Mouse (Mus musculus) myocyte (in vitro differentiated cells): ENCODE data around the gene Guk1. TPM values are rescaled to one million over a fixed set of nuclear protein-coding genes. Genes with fewer than 3 reads are reported as not detected.
"Not testable (repeated sequence)": the region's sequence is repeated elsewhere in the genome, so short reads cannot be mapped to it uniquely, and the experiment has no call there.

Experiments used
- H3K27me3 ChIP-seq: one replicate; pipeline ENCODE4 v1.6.1; 2011; ENCODE audit not compliant: control insufficient read depth, insufficient read depth, insufficient read length
- H3K36me3 ChIP-seq: one replicate; pipeline ENCODE4 v1.6.1; 2011; ENCODE audit not compliant: control insufficient read depth, insufficient read depth
- H3K4me2 ChIP-seq: one replicate; pipeline ENCODE4 v1.6.1; 2011; ENCODE audit warnings: low read depth, control low read depth
- H3K4me3 ChIP-seq: one replicate; pipeline ENCODE4 v1.5.1; 2011; ENCODE audit warnings: mild to moderate bottlenecking, control low read depth, moderate library complexity
- H3K79me2 ChIP-seq: one replicate; pipeline ENCODE4 v1.6.1; 2011; ENCODE audit not compliant: control insufficient read depth, insufficient read depth
- H3ac ChIP-seq: one replicate; pipeline ENCODE4 v1.6.1; 2011; ENCODE audit not compliant: control insufficient read depth, insufficient read length
- CEBPB ChIP-seq: IDR thresholded peaks from 2 replicates; pipeline ENCODE4 v1.6.1; 2011; ENCODE audit warnings: mild to moderate bottlenecking, moderate library complexity; ENCODE audit not compliant: poor library complexity, insufficient read depth, severe bottlenecking
- E2F4 ChIP-seq: IDR thresholded peaks from one replicate; pipeline ENCODE4 v1.6.1; 2011; ENCODE audit warnings: mild to moderate bottlenecking, control low read depth, moderate library complexity; ENCODE audit not compliant: insufficient read depth
- MAX ChIP-seq: IDR thresholded peaks from one replicate; pipeline ENCODE4 v1.6.1; 2011; ENCODE audit warnings: low read depth, mild to moderate bottlenecking, control low read depth
- MYOD1 ChIP-seq, 3 experiments: IDR thresholded peaks; one replicate each; pipeline ENCODE4 v1.6.1; 2011; ENCODE audit warnings: control low read depth in 2 of 3, low read depth in 2 of 3, mild to moderate bottlenecking in 2 of 3, moderate library complexity in 1 of 3; ENCODE audit not compliant: insufficient read length in 2 of 3, control insufficient read depth in 1 of 3
- MYOG ChIP-seq, 3 experiments: IDR thresholded peaks; one replicate each; pipeline ENCODE4 v1.6.1; 2011; ENCODE audit warnings: control low read depth in 2 of 3, low read depth in 2 of 3, mild to moderate bottlenecking in 2 of 3; ENCODE audit not compliant: insufficient read length in 2 of 3, control insufficient read depth in 1 of 3, insufficient read depth in 1 of 3
- POLR2A ChIP-seq: IDR thresholded peaks from one replicate; pipeline ENCODE4 v1.6.1; 2011; ENCODE audit warnings: low read depth, mild to moderate bottlenecking, control low read depth, moderate library complexity; ENCODE audit not compliant: insufficient read length
- POLR2AphosphoS2 ChIP-seq: IDR thresholded peaks from one replicate; pipeline ENCODE4 v1.6.1; 2011; ENCODE audit warnings: low read depth, control low read depth; ENCODE audit not compliant: insufficient read length
- REST ChIP-seq: IDR thresholded peaks from one replicate; pipeline ENCODE4 v1.6.1; 2011; ENCODE audit warnings: mild to moderate bottlenecking, control low read depth, moderate library complexity; ENCODE audit not compliant: insufficient read depth, insufficient read length
- SRF ChIP-seq: IDR thresholded peaks from one replicate; pipeline ENCODE4 v1.6.1; 2011; ENCODE audit warnings: low read depth; ENCODE audit not compliant: control insufficient read depth, insufficient read length
- TCF12 ChIP-seq: IDR thresholded peaks from one replicate; pipeline ENCODE4 v1.6.1; 2011; ENCODE audit warnings: mild to moderate bottlenecking, control low read depth; ENCODE audit not compliant: poor library complexity, insufficient read depth, severe bottlenecking
- TCF3 ChIP-seq: IDR thresholded peaks from one replicate; pipeline ENCODE4 v1.6.1; 2011; ENCODE audit warnings: low read depth, control low read depth; ENCODE audit not compliant: insufficient read length
- USF1 ChIP-seq: IDR thresholded peaks from one replicate; pipeline ENCODE4 v1.6.1; 2011; ENCODE audit warnings: low read depth, mild to moderate bottlenecking, control low read depth, moderate library complexity
- polyA plus RNA-seq: library from polyadenylated mRNA; unstranded; fragments of >200 nt; fragmentation: generic; extraction: Trizol; gene quantifications from one replicate; pipeline ENCODE4 v1.2.1, GENCODE M21; 2012; ENCODE audit warnings: missing spikeins

Gene Guk1
- polyA plus RNA-seq, 1 experiment: 63.5 TPM

- Histone ChIP-seq H3ac (no peak overlapping the region), H3K4me3 (no peak overlapping the region), H3K27me3 (no peaks in the 10 kb centered on the region), H3K36me3 (peaks cover 7% of the 10 kb centered on the region), H3K4me2 (no peak overlapping the region), H3K79me2 (peaks cover 100% of the 10 kb centered on the region)
- TF ChIP-seq POLR2A (no peak), MYOG (IDR thresholded peaks at IDR 0.05; ENCODE audit: control insufficient read depth in 1 of 3, insufficient read depth in 1 of 3, insufficient read length in 2 of 3, low read depth in 2 of 3) (no peak), USF1 (no peak), E2F4 (no peak), MAX (no peak), TCF12 (no peak), CEBPB (no peak), REST (no peak), SRF (no peak), TCF3 (no peak), MYOD1 (IDR thresholded peaks at IDR 0.05; ENCODE audit: control insufficient read depth in 1 of 3, insufficient read length in 2 of 3, low read depth in 2 of 3) (no peak), POLR2AphosphoS2 (no peak)
Measured at GRCm38 (mm10) chr11:59221604-59222003, 29.6 kb upstream of the Guk1 start.

- H3K36me3 ChIP-seq: peaks cover 4% of the 10 kb centered on the region
- H3K27me3 ChIP-seq: no peaks in the 10 kb centered on the region
- H3K4me3 ChIP-seq: no peak overlapping the region
- no peak overlapping the region for H3ac ChIP-seq
- peaks cover 100% of the 10 kb centered on the region for H3K79me2 ChIP-seq
- TF ChIP-seq TCF12 (no peak), POLR2AphosphoS2 (no peak), CEBPB (no peak), MAX (no peak), SRF (no peak), USF1 (no peak), MYOG (IDR thresholded peaks at IDR 0.05; ENCODE audit: control insufficient read depth in 1 of 3, insufficient read depth in 1 of 3, insufficient read length in 2 of 3, low read depth in 2 of 3) (no peak), E2F4 (no peak), POLR2A (no peak), REST (no peak), TCF3 (no peak), MYOD1 (IDR thresholded peaks at IDR 0.05; ENCODE audit: control insufficient read depth in 1 of 3, insufficient read length in 2 of 3, low read depth in 2 of 3) (no peak)
- H3K4me2 ChIP-seq: no peak overlapping the region
Measured at GRCm38 (mm10) chr11:59219064-59219463, 27.1 kb upstream of the Guk1 start.

- H3K36me3 ChIP-seq: peaks cover 4% of the 10 kb centered on the region
- H3K27me3 ChIP-seq: no peaks in the 10 kb centered on the region
- peaks cover 100% of the 10 kb centered on the region for H3K79me2 ChIP-seq
- H3K4me3 ChIP-seq: no peak overlapping the region
- TF ChIP-seq MYOG (IDR thresholded peaks at IDR 0.05; ENCODE audit: control insufficient read depth in 1 of 3, insufficient read depth in 1 of 3, insufficient read length in 2 of 3, low read depth in 2 of 3): no peak
- no peak overlapping the region for H3K4me2 ChIP-seq
- no peak overlapping the region for H3ac ChIP-seq
Measured at GRCm38 (mm10) chr11:59218389-59218998, 26.5 kb upstream of the Guk1 start.

- Histone ChIP-seq H3K36me3 (peaks cover 10% of the 10 kb centered on the region), H3K27me3 (no peaks in the 10 kb centered on the region), H3K4me3 (no peak overlapping the region), H3K4me2 (no peak overlapping the region), H3K79me2 (peaks cover 95% of the 10 kb centered on the region), H3ac (no peak overlapping the region)
- TF ChIP-seq MYOD1 (IDR thresholded peaks at IDR 0.05; ENCODE audit: control insufficient read depth in 1 of 3, insufficient read length in 2 of 3, low read depth in 2 of 3): no peak
Measured at GRCm38 (mm10) chr11:59216955-59217354, 24.9 kb upstream of the Guk1 start.

- TF ChIP-seq REST (no peak), TCF12 (no peak)
- H3ac ChIP-seq: no peak overlapping the region
- H3K36me3 ChIP-seq: peaks cover 25% of the 10 kb centered on the region
- H3K4me3 ChIP-seq: no peak overlapping the region
- peaks cover 63% of the 10 kb centered on the region for H3K79me2 ChIP-seq
- H3K27me3 ChIP-seq: no peaks in the 10 kb centered on the region
- no peak overlapping the region for H3K4me2 ChIP-seq
Measured at GRCm38 (mm10) chr11:59212892-59213494, 21.0 kb upstream of the Guk1 start.

GRCm38 (mm10) chr11:59212320-59212719 is 20.3 kb upstream of the Guk1 start:
- H3K4me2 ChIP-seq, H3K4me3 ChIP-seq, H3K27me3 ChIP-seq, H3ac ChIP-seq: not testable (repeated sequence)
- Histone ChIP-seq H3K36me3 (peaks cover 25% of the 10 kb centered on the region), H3K79me2 (peaks cover 56% of the 10 kb centered on the region)

GRCm38 (mm10) chr11:59211561-59211960 is 19.5 kb upstream of the Guk1 start:
- Histone ChIP-seq H3K79me2 (peaks cover 48% of the 10 kb centered on the region), H3K36me3 (peaks cover 26% of the 10 kb centered on the region)
- not testable (repeated sequence) for H3ac ChIP-seq, H3K27me3 ChIP-seq, H3K4me3 ChIP-seq, H3K4me2 ChIP-seq
